Mouse (Mus musculus) limb, embryonic 12.5 days (tissue): ENCODE results near the gene Celf2. TPM values are rescaled to one million over a fixed set of nuclear protein-coding genes. Genes with fewer than 3 reads are reported as not detected.
"Not testable (repeated sequence)": the region's sequence is repeated elsewhere in the genome, so short reads cannot be mapped to it uniquely, and the experiment has no call there.

Source experiments
- ATAC-seq: fragments of 200-750 bp; cut with Nextera tagmentation; 2 replicates; pipeline ENCODE4 v1.8.0; 2017; ENCODE audit warnings: low read depth, moderate TSS enrichment; ENCODE audit not compliant: insufficient number of reproducible peaks, insufficient read depth, low FRiP score, low TSS enrichment
- H3K27ac ChIP-seq: fragments of 300-500 bp; sonication (generic); 2 replicates; pipeline ENCODE4 v1.5.1; 2016; ENCODE audit warnings: mild to moderate bottlenecking, moderate library complexity
- H3K27me3 ChIP-seq: fragments of 300-500 bp; sonication (generic); 2 replicates; pipeline ENCODE4 v1.6.1; 2016; ENCODE audit warnings: mild to moderate bottlenecking, moderate library complexity
- H3K36me3 ChIP-seq: fragments of 300-500 bp; sonication (generic); 2 replicates; pipeline ENCODE4 v1.6.1; 2016; ENCODE audit warnings: mild to moderate bottlenecking, moderate library complexity
- H3K4me1 ChIP-seq: fragments of 300-500 bp; sonication (generic); replicated peaks from 2 replicates; pipeline ENCODE4 v1.6.1; 2016
- H3K4me2 ChIP-seq: fragments of 300-500 bp; sonication (generic); 2 replicates; pipeline ENCODE4 v1.6.1; 2016; ENCODE audit warnings: mild to moderate bottlenecking, moderate library complexity
- H3K4me3 ChIP-seq: fragments of 300-500 bp; sonication (generic); replicated peaks from 2 replicates; pipeline ENCODE4 v1.5.1; 2016; ENCODE audit warnings: mild to moderate bottlenecking
- H3K9ac ChIP-seq: fragments of 300-500 bp; sonication (generic); replicated peaks from 2 replicates; pipeline ENCODE4 v1.6.1; 2016; ENCODE audit warnings: mild to moderate bottlenecking, moderate library complexity
- H3K9me3 ChIP-seq: fragments of 300-500 bp; sonication (generic); 2 replicates; pipeline ENCODE4 v1.6.1; 2016; ENCODE audit warnings: mild to moderate bottlenecking, moderate library complexity
- whole genome bisulfite sequencing: fragments of 180-500 bp; shearing (Covaris S2); methylation state at CpG from one replicate; pipeline ENCODE4 v1.1.7; 2016; 5-methylcytosine and 5-hydroxymethylcytosine counted together
- polyA plus RNA-seq: library from polyadenylated mRNA; unstranded; fragments of >200 nt; fragmentation: Nextera tagmentation; extraction: Ambion mirVana; gene quantifications from 2 replicates; pipeline ENCODE4 v1.2.1, GENCODE M21; 2016

The Celf2 gene
- polyA plus RNA-seq: 35.6 and 36.6 TPM in 2 replicates

DNA sequence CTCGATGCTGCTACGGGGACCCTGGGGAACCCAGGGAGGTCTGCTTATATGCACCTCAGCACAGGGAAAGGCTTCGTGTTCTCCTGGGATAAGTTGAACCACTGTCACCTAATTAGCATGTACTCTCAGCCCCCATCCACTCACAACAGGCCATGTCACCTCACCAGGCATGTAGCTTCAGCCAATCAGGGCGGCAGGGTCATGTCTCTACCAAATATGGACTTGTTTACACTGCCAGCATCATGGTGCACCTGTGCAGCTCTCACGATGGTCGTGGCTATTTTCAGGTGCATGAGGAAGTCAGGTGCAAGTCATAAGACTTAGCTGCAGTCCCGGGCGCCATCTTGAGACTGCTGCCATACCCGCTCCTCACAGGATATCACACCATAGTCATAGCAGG lies at the start of gene Celf2:
Gene Celf2 (minus strand): TSS at position 101 of the 400 bp plus-strand sequence.
- H3K27ac ChIP-seq, H3K4me3 ChIP-seq, ATAC-seq, H3K4me2 ChIP-seq, H3K4me1 ChIP-seq, H3K9me3 ChIP-seq, H3K36me3 ChIP-seq, H3K27me3 ChIP-seq, H3K9ac ChIP-seq: not testable (repeated sequence)
- 90% methylated on average over 9 of the region's 9 CpGs for WGBS

DNA sequence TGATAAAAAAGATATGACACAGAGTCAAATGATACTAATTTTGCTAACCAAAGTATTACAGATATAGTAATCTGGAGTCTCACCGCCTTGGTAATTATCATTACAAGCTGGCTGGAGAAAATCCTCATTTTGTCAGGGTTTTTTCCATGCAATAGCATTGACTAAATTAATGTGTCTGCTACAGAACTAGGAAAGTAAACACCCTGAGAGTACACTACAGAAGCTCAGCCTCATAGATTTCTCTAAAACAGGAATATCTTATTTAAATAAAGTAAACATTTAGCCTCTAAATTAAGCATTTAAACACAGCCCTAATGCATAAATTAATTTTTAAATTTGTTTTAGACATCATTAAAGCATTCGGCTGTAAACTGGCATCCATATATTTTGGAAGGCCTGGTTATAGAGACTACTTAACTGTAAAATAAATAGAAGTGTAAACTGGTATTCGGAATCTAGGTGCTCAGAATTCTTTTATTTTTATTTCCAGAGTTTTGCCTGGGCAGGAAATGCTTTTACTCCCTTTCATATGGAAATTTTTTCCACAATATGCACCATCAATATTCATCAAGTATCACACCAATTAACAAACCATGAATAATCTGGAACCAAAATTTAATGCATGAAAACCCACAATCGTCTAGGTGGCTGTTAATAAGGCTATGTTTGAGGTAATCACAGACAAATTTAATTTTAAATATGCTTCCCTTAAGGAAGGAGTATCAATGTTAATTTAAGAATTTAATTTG lies 46.0 kb upstream of the Celf2 start:
- H3K4me1 ChIP-seq: no peaks in the 10 kb centered on the region
- H3K9me3 ChIP-seq: no peaks in the 10 kb centered on the region
- H3K4me3 ChIP-seq: no peak overlapping the region
- no peak overlapping the region for H3K9ac ChIP-seq
- H3K36me3 ChIP-seq: no peaks in the 10 kb centered on the region
- H3K27ac ChIP-seq: no peak overlapping the region
- H3K27me3 ChIP-seq: no peaks in the 10 kb centered on the region
- H3K4me2 ChIP-seq: no peak overlapping the region
- no peak for ATAC-seq
- WGBS: 77% methylated on average over 4 of the region's 4 CpGs

DNA sequence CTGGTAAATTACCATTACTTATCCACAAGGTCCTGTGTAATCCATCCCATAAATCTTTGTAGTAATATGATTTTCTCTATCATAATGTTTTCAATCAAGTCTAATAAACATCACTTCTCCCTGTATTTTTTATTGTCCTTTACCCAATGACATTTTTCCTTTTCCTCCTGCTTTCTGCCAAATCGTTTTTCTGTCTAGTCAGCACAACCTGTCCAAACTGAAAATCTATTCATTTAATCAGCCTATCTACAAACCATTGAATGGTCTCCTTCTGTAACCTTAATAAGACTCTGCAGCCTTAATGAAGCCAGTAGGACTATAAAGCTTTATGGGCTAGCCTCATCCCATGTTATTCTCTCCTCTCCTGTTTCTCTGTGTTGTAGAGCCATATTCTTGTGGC lies 45.2 kb upstream of the Celf2 start:
- Histone ChIP-seq H3K27ac (no peak overlapping the region), H3K9ac (no peak overlapping the region), H3K36me3 (no peaks in the 10 kb centered on the region), H3K4me2 (no peak overlapping the region), H3K4me3 (no peak overlapping the region), H3K27me3 (no peaks in the 10 kb centered on the region), H3K9me3 (no peaks in the 10 kb centered on the region), H3K4me1 (no peaks in the 10 kb centered on the region)
- WGBS: 83% methylated on average over 1 of the region's 1 CpGs
- no peak for ATAC-seq

DNA sequence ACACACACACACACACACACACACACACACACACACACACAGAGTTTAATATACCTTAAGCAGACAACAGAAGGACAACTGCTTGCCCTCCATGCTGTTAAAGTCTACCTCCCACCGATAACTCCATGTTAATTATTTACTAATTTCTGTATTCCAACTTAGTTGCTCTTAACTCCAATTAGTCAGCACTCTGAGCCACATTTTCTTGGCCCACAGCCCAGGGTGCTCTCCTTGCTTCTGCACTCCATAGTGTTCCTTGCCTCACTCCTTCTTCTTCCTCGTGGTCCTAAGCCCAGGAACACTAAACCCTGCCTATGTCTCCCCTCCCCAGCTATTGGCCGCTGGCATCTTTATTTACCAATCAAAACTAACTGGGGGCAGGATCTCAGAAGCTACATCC lies 43.5 kb upstream of the Celf2 start:
- H3K4me1 ChIP-seq: no peaks in the 10 kb centered on the region
- ATAC-seq: no peak
- no peak overlapping the region for H3K9ac ChIP-seq
- H3K4me2 ChIP-seq: no peak overlapping the region
- H3K9me3 ChIP-seq: no peaks in the 10 kb centered on the region
- no peak overlapping the region for H3K27ac ChIP-seq
- no peaks in the 10 kb centered on the region for H3K27me3 ChIP-seq
- no peak overlapping the region for H3K4me3 ChIP-seq
- H3K36me3 ChIP-seq: no peaks in the 10 kb centered on the region
- WGBS: 71% methylated on average over 3 of the region's 3 CpGs

DNA sequence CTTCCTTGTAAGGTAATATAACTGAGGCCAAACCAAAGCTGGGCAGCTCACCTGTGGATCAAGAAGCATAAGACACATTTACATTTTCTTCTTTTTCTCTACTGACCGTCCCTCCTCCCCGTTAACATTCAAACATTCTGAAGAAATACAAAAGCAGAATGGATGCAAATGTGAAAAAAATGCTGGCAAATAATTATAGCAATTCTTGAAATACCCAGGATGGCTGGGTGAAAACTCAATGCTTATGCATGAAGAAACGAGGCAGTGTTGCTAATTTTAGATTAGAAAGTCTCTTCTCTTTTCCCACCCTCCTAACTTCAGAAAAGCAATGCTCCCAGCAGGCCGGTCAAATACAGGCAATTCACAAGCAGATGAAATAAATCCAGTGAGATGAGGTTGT lies 39.5 kb upstream of the Celf2 start:
- H3K4me3 ChIP-seq: no peak overlapping the region
- H3K9me3 ChIP-seq: no peaks in the 10 kb centered on the region
- ATAC-seq: no peak
- H3K4me1 ChIP-seq: no peaks in the 10 kb centered on the region
- no peak overlapping the region for H3K9ac ChIP-seq
- 80% methylated on average over 4 of the region's 4 CpGs for WGBS
- H3K4me2 ChIP-seq: no peak overlapping the region
- no peak overlapping the region for H3K27ac ChIP-seq
- no peaks in the 10 kb centered on the region for H3K36me3 ChIP-seq
- H3K27me3 ChIP-seq: no peaks in the 10 kb centered on the region

DNA sequence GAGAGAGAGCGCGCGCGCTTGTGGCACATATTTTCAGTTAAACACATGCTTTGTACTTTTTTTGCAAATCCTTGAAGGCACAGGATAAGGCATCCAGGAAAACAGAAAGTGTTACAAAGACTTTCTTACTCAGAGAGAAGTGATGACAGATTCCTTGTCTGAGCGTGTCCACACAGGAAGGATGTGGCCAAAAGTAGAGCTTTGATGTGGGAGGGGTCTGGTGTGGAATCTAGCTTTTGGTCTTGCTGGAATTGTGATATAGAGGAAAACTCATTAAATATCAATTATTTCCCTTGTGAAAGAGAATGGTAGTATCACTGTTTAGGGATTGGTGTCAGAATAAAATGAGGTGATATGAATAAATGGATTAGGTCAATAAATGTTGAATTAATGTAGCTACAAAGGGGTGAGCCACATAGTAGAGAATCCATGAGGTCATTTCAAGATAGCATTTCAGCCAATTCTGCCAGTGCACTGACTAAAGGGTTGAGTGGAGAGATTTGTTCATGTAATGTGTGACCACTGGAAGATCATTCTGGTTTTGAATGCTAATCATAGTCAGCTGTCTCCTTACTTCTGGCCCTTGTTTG lies 25.3 kb upstream of the Celf2 start:
- 86% methylated on average over 5 of the region's 5 CpGs for WGBS
- Histone ChIP-seq H3K36me3 (no peaks in the 10 kb centered on the region), H3K9ac (no peak overlapping the region), H3K27ac (no peak overlapping the region), H3K27me3 (no peaks in the 10 kb centered on the region), H3K9me3 (no peaks in the 10 kb centered on the region), H3K4me1 (peaks cover 15% of the 10 kb centered on the region), H3K4me3 (no peak overlapping the region), H3K4me2 (no peak overlapping the region)
- ATAC-seq: no peak

DNA sequence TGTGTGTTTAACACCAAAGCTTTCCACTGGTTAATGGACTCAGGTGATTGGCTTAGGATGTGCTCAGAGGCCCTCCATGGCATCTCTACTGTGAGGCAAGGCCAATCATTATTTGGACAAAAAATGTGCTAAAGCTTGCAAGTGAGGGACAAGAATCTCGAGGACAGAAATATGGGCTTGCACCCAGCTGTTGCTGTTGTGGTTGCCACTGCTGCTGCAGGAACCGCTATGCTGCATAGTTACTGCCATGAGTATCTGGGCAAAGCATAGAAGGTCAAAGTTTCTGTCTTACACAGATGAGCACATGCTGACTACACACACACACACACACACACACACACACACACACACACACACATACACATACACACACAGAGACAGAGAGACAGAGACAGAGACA lies 24.8 kb upstream of the Celf2 start:
- no peak overlapping the region for H3K4me3 ChIP-seq
- no peaks in the 10 kb centered on the region for H3K9me3 ChIP-seq
- no peaks in the 10 kb centered on the region for H3K36me3 ChIP-seq
- WGBS: 73% methylated on average over 2 of the region's 2 CpGs
- no peak overlapping the region for H3K9ac ChIP-seq
- no peaks in the 10 kb centered on the region for H3K27me3 ChIP-seq
- H3K27ac ChIP-seq: no peak overlapping the region
- H3K4me2 ChIP-seq: no peak overlapping the region
- ATAC-seq: no peak
- H3K4me1 ChIP-seq: peaks cover 15% of the 10 kb centered on the region

DNA sequence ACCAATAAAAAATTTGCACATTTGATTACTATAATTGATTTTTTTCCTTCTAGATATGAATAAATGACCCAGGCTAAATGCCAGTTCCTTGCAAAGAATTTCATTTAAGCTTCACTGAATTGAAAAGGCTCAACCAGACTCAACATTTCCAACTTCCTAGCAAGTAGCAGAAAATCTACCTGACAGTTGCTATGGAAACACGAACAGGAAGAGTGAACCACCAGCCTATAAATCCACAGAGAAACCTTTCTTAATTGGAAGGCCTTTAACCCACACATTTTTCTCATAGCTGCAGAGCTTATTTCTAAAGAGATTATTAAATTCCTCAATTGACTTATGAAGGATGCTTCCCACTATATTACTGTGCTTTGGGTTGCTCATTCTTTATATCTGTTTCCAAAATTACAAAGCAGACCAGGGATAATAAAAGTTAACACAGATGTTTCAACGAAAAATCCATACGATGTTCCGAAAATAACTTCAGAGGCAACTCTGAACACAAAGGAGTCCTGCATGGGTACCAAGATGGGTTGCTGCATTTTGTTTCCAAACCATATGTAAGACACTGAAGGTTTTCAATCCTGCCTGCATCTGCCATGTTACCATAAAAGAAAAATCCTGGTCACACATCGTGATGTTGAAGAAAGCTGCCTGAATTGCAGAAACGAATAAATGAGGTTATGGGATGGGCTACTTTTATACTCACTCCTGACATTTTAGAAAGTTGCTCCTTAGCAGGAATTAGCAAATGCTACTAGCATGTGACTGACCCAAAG lies 22.0 kb upstream of the Celf2 start:
- H3K9me3 ChIP-seq: no peaks in the 10 kb centered on the region
- H3K27ac ChIP-seq: no peak overlapping the region
- H3K4me3 ChIP-seq: no peak overlapping the region
- H3K27me3 ChIP-seq: no peaks in the 10 kb centered on the region
- no peak overlapping the region for H3K4me2 ChIP-seq
- H3K9ac ChIP-seq: no peak overlapping the region
- peaks cover 15% of the 10 kb centered on the region for H3K4me1 ChIP-seq
- no peak for ATAC-seq
- WGBS: 54% methylated on average over 6 of the region's 6 CpGs
- H3K36me3 ChIP-seq: no peaks in the 10 kb centered on the region

DNA sequence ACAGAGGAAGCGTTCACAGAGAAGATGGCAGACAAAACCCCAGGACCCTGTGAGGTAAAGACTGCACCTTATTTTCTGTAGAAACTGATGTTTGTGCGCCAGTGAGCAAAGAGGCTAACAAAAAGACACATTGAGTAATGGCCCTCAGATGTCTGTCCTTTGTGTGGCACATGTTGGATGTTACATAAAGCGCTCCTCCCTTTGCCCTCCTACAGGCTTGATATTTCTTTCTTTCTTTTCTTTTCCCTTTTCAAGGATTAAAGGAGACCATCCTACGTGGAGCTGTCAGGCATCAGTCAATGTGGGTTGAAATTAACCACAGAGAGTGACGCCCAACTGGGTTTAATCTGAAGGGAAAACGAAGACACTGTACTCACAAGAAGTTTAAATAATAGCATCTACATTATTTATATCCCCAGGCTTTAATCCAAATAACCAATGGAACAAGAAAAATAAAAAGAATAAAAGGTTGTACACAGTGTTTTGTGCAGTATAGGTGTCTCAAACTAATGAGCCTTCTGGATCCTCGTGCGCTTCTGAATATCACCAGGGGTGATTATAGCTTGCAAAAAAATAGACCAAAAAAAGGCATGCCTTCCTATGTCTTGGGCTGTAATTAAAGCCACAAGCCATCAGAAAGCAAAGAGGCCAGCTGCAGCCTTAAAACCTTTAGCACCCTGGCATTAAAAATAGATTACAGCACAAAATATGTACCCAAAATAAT lies 21.3 kb upstream of the Celf2 start:
- Histone ChIP-seq H3K27me3 (no peaks in the 10 kb centered on the region), H3K9ac (no peak overlapping the region), H3K4me2 (no peak overlapping the region), H3K9me3 (no peaks in the 10 kb centered on the region), H3K4me1 (peaks cover 15% of the 10 kb centered on the region), H3K36me3 (no peaks in the 10 kb centered on the region), H3K27ac (no peak overlapping the region), H3K4me3 (no peak overlapping the region)
- 63% methylated on average over 8 of the region's 8 CpGs for WGBS
- ATAC-seq: no peak

DNA sequence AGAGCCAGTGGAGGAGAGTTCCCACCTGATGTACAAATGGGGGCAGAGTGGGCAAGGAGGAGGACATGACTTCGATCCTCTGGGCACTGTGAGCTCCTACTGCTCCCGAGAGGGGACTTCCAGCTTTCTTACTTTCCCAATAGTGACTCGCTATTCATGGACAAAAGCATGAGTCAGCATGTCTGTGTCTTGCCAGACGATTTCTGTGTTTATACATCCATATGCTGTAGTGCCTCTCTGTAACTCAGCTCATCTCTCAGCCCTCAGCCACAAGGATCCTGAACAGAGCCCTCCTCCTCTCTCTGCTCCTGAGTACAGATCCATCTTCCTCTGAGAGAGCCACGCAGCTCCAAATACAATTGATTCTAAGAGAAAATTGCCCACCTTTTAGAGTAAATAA lies 20.3 kb upstream of the Celf2 start:
- Histone ChIP-seq H3K36me3 (no peaks in the 10 kb centered on the region), H3K4me2 (no peak overlapping the region), H3K27ac (no peak overlapping the region), H3K27me3 (no peaks in the 10 kb centered on the region), H3K9ac (no peak overlapping the region), H3K4me1 (peaks cover 15% of the 10 kb centered on the region), H3K4me3 (no peak overlapping the region), H3K9me3 (no peaks in the 10 kb centered on the region)
- no peak for ATAC-seq
- 65% methylated on average over 5 of the region's 5 CpGs for WGBS

DNA sequence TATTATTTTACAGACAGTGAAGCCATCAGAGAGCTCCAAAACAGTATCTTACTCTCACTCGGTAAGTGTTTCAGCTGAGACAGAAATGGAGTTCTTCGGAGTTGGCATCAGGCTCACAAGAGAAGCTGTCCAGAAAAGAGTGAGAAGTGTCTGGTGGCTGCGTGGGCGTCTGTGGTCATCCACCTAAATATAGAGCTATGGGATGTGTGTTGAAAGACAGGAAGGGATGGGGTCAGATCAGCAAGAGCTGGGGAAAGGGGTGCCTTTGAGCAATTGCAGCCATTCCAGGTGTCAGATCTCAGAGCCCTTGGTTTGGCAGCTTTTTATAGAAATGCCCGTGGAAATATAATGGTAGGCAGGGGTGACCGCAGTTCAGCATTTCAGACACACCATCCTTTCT lies 17.3 kb upstream of the Celf2 start:
- Histone ChIP-seq H3K4me2 (no peak overlapping the region), H3K4me1 (peaks cover 14% of the 10 kb centered on the region), H3K27me3 (no peaks in the 10 kb centered on the region), H3K9ac (no peak overlapping the region), H3K4me3 (no peak overlapping the region), H3K9me3 (no peaks in the 10 kb centered on the region), H3K27ac (no peak overlapping the region), H3K36me3 (no peaks in the 10 kb centered on the region)
- WGBS: 81% methylated on average over 6 of the region's 6 CpGs
- ATAC-seq: no peak
